Mouse (Mus musculus) hindbrain, embryonic 11.5 days (tissue): ENCODE results near the gene Zw10. TPM values are rescaled to one million over a fixed set of nuclear protein-coding genes. Genes with fewer than 3 reads are reported as not detected.

Experiments used
- ATAC-seq: fragments of 200-750 bp; cut with Nextera tagmentation; 2 replicates; pipeline ENCODE4 v1.8.0; 2017; ENCODE audit warnings: mild to moderate bottlenecking, moderate TSS enrichment, moderate library complexity; ENCODE audit not compliant: low FRiP score
- DNase-seq: peaks from one replicate; pipeline ENCODE4 v3.0.0-alpha.2; 2015; ENCODE audit warnings: low spot score
- H3K27ac ChIP-seq: fragments of 300-500 bp; sonication (generic); 2 replicates; pipeline ENCODE4 v1.5.1; 2014; ENCODE audit warnings: mild to moderate bottlenecking, low read depth, low read length
- H3K27me3 ChIP-seq: fragments of 300-500 bp; sonication (generic); 2 replicates; pipeline ENCODE4 v1.6.1; 2014; ENCODE audit warnings: mild to moderate bottlenecking, low read length, moderate library complexity, mixed read lengths; ENCODE audit not compliant: control insufficient read depth, insufficient read depth
- H3K36me3 ChIP-seq: fragments of 300-500 bp; sonication (generic); 2 replicates; pipeline ENCODE4 v1.6.1; 2014; ENCODE audit warnings: mild to moderate bottlenecking, low read length, moderate library complexity, mixed read lengths; ENCODE audit not compliant: control insufficient read depth, insufficient read depth
- H3K4me1 ChIP-seq: fragments of 300-500 bp; sonication (generic); replicated peaks from 2 replicates; pipeline ENCODE4 v1.6.1; 2014; ENCODE audit warnings: low read length, mixed read lengths; ENCODE audit not compliant: control insufficient read depth, insufficient read depth
- H3K4me2 ChIP-seq: fragments of 300-500 bp; sonication (generic); replicated peaks from 2 replicates; pipeline ENCODE4 v1.6.1; 2014; ENCODE audit warnings: mild to moderate bottlenecking, low read depth, low read length
- H3K4me3 ChIP-seq: fragments of 300-500 bp; sonication (generic); 2 replicates; pipeline ENCODE4 v1.5.1; 2014; ENCODE audit warnings: low read depth, low read length
- H3K9ac ChIP-seq: fragments of 300-500 bp; sonication (generic); 2 replicates; pipeline ENCODE4 v1.6.1; 2014; ENCODE audit warnings: low read depth, low read length
- H3K9me3 ChIP-seq: fragments of 300-500 bp; sonication (generic); 2 replicates; pipeline ENCODE4 v1.6.1; 2016; ENCODE audit warnings: low read length; ENCODE audit not compliant: control insufficient read depth
- WGBS: fragments of 180-500 bp; shearing (Covaris S2); extraction: QIAGEN DNeasy Blood & Tissue Kit; methylation state at CpG from one replicate; pipeline ENCODE4 v1.1.7; 2014; 5-methylcytosine and 5-hydroxymethylcytosine counted together
- polyA plus RNA-seq: library from polyadenylated mRNA; unstranded; fragments of >200 nt; fragmentation: Nextera tagmentation; extraction: Ambion mirVana; gene quantifications from 2 replicates; pipeline ENCODE4 v1.2.1, GENCODE M21; 2014

Zw10 gene
- polyA plus RNA-seq, 1 experiment from 2014 or later: 48.1 TPM

DNA sequence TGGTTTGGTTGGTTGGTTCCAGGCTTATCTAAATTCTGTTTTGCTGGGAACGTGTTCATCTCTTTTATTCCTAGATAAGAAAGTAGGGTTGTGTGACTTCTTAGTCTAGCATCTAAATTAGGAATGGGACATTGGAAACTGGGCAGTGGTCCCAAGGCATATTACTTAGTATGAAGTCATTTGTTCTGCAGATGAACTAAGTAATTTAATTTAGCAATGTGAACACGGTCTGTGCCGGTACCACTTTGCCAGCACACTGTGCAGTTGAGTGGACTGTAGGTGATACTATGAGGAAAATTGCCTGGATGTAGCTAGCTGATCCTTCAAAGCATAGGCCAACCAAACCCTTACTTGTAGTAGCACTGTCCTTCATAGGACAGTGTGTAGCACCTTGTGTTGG lies 21.4 kb downstream of the Zw10 start:
- ATAC-seq (no peak), DNase-seq (no peak)
- peaks cover 4% of the 10 kb centered on the region; the same call in 1 of the 2 replicates for H3K36me3 ChIP-seq

DNA sequence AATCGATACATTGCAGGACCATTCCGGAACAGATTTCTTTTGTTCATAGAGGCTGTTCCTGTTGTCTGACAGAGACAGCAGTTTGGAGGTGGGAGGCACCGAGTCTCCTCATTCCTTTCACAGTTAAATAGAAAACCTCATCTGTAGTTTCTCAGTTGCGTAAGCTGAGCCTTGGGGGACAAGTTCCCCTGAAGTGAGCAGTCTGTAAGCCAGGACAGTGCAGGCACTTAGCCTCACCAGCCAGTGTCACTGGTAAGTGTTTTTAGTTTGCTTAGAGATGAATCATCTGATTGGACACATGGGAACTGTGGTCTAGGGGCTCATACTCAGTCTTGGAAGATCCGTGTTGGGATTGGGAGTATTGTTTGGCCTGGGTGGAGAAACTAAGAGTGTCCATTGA lies 25.7 kb downstream of the Zw10 start, which contains the start of gene Tmprss5:
Tmprss5 (plus strand) TSS at position 154 of the 400 bp plus-strand sequence.
- Histone ChIP-seq H3K27ac (no peak within 1 kb of the TSS), H3K9me3 (no peaks in the 10 kb centered on the region), H3K27me3 (no peaks in the 10 kb centered on the region), H3K4me1 (no peaks in the 10 kb centered on the region), H3K4me3 (no peak within 1 kb of the TSS), H3K4me2 (no peak within 1 kb of the TSS), H3K36me3 (no peaks in the 10 kb centered on the region), H3K9ac (no peak within 1 kb of the TSS)
- DNase-seq (peak; percentile 21), ATAC-seq (no peak)
- 51% methylated on average over 5 of the region's 5 CpGs for WGBS

More for the DNA sequence above, 21.4 kb downstream of the Zw10 start:
- Histone ChIP-seq H3K4me1 (no peaks in the 10 kb centered on the region), H3K27ac (no peak overlapping the region), H3K27me3 (no peaks in the 10 kb centered on the region), H3K9me3 (no peaks in the 10 kb centered on the region), H3K4me2 (no peak overlapping the region), H3K9ac (no peak overlapping the region), H3K4me3 (no peak overlapping the region)
- WGBS: 93% methylated on average over 3 of the region's 3 CpGs

DNA sequence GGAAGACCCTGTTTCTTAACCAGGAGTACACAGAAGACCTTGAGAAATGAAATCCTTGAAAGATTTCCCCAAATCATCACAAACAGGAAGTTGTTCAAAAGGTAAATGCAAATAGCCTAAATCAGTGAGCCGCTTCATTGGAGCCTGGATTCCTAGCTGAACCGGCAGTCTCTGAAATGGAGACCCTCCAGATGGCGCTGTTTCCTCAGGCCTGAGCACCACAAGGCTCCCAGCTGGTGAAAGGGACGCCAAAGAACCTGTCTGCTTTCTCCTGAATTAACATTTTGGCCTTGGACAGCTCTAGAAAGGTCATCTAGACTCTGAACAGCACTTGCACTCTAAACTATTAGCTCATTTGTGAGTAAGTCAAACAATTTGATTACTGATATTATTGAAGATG lies 26.1 kb downstream of the Zw10 start:
- ATAC-seq: no peak

DNA sequence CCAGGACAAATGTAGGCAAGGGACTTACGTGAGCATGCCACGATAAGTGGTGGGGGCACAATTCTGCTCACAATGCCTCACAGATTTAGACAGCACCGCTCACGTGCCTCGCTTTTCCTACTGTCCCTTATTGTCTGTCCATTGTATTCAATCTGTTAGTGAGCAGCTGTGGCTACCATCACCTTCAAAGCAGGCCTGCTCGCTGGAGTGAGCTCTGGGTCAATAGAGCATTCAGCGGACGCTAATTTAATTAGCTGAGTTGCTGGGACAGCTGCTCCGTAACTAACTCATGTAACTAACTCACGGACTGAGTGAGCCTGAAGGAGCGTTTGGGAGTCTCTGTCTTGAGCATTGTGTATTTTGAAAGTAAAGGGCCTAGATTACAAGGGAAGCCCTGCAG lies 31.9 kb downstream of the Zw10 start:
- peak overlapping the region; percentile 32; the same call in 1 of the 2 replicates for H3K27ac ChIP-seq
- no peak overlapping the region for H3K4me2 ChIP-seq
- H3K36me3 ChIP-seq: no peaks in the 10 kb centered on the region
- no peaks in the 10 kb centered on the region for H3K4me1 ChIP-seq
- no peak overlapping the region for H3K4me3 ChIP-seq
- 19% methylated on average over 11 of the region's 11 CpGs for WGBS
- ATAC-seq (peak; percentile 77), DNase-seq (peak; percentile 44)
- H3K9me3 ChIP-seq: no peaks in the 10 kb centered on the region
- H3K9ac ChIP-seq: no peak overlapping the region
- H3K27me3 ChIP-seq: no peaks in the 10 kb centered on the region

More for the DNA sequence above, 26.1 kb downstream of the Zw10 start:
- H3K27ac ChIP-seq: no peak overlapping the region
- 11% methylated on average over 4 of the region's 4 CpGs for WGBS
- no peaks in the 10 kb centered on the region for H3K27me3 ChIP-seq
- no peak overlapping the region for H3K4me2 ChIP-seq
- no peak overlapping the region for H3K4me3 ChIP-seq
- DNase-seq: peak; percentile 86
- H3K4me1 ChIP-seq: no peaks in the 10 kb centered on the region
- no peaks in the 10 kb centered on the region for H3K36me3 ChIP-seq
- H3K9ac ChIP-seq: no peak overlapping the region
- no peaks in the 10 kb centered on the region for H3K9me3 ChIP-seq

DNA sequence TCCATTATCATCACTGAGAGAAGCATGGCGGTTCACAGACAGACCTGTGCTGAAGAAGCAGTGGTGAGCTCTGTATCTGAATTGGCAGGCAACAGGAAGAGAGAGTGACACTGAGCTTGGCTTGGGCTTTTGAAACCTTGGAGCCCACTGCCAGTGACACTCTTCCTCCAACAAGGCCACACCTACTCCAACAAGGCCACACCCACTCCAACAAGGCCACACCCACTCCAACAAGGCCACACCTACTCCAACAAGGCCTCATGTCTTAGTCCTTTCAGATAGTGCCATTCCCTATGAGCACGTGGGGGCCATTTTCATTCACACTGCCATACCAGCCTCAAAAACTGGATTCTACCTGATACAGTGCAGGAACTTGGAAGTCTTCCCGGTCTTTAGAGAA lies 43.5 kb downstream of the Zw10 start:
- H3K4me1 ChIP-seq: no peaks in the 10 kb centered on the region
- H3K4me2 ChIP-seq: no peak overlapping the region
- H3K27me3 ChIP-seq: no peaks in the 10 kb centered on the region
- H3K36me3 ChIP-seq: no peaks in the 10 kb centered on the region
- H3K9ac ChIP-seq: no peak overlapping the region
- no peaks in the 10 kb centered on the region for H3K9me3 ChIP-seq
- no peak overlapping the region for H3K27ac ChIP-seq
- no peak for ATAC-seq
- H3K4me3 ChIP-seq: no peak overlapping the region
- DNase-seq: no peak
- 100% methylated on average over 3 of the region's 3 CpGs for WGBS

DNA sequence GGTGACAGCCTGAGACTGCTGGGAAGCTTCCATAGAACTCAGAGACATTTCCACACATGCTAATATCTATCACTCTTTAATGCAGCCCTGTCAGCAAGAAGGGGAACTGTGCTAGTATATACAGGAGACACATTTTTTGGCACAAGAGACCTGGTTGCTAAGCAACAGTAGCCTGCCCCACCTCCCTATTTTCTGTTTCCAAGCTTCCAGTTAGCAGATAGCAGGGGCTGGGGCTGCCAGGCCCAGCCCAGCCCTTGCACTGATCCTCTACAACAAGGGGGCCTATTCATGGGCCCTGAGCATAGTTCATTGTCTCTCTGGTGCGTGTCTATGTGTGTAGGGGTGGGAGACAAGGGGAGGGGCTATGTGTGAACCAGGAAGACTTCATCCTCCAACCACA lies 46.9 kb downstream of the Zw10 start:
- 22% methylated on average over 1 of the region's 1 CpGs for WGBS
- H3K4me1 ChIP-seq: no peaks in the 10 kb centered on the region
- ATAC-seq (peak; percentile 95), DNase-seq (peak; percentile 58)
- no peaks in the 10 kb centered on the region for H3K36me3 ChIP-seq
- no peak overlapping the region for H3K4me2 ChIP-seq
- H3K9ac ChIP-seq: no peak overlapping the region
- H3K27me3 ChIP-seq: no peaks in the 10 kb centered on the region
- no peak overlapping the region for H3K4me3 ChIP-seq
- H3K9me3 ChIP-seq: no peaks in the 10 kb centered on the region
- H3K27ac ChIP-seq: no peak overlapping the region

GRCm38 (mm10) chr9:49109101-49109500 lies 53.7 kb downstream of the Zw10 start:
- Histone ChIP-seq H3K4me1 (no peaks in the 10 kb centered on the region; the same call in 1 of the 2 replicates), H3K4me3 (no peak overlapping the region), H3K9ac (no peak overlapping the region), H3K27ac (no peak overlapping the region), H3K4me2 (no peak overlapping the region), H3K9me3 (no peaks in the 10 kb centered on the region), H3K27me3 (no peaks in the 10 kb centered on the region), H3K36me3 (no peaks in the 10 kb centered on the region)
- DNase-seq: no peak
- no peak for ATAC-seq
- WGBS: 25% methylated on average over 7 of the region's 7 CpGs

DNA sequence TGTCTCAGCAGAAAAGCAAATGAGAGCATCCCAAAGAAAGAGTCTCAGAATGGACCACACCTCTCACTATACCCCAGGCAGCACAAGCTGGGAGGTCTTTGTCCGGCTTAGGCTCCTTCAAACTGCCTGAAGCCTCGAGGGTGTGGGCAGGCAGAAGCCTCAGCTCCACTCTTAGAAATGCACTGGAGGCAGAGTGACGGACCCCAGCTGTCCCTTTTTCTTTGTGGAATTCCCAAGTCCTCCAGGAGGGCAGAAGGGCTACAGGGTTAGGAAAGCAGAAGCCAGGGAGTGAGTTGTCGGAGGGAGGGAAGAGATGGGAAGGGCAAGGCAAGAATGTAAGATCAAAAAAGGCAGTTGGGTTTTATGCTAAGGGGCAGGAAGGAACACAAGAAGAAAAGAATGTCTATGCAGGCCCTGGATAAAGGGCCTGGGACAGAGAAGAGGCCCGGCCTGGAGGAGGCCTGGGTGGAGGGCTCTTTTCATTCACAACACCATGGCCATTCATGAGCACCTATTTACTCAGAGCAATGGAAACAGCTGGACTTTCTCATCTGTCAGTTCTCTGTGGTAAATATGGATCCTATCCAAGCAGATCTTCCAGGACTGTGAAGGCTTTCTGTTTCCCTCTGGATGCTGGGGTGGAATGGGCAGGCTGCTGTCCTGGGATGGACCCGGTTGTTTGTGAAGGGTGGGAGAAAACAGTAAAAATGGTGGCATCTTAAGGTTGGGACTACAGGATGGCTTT lies 55.2 kb downstream of the Zw10 start:
- WGBS: 32% methylated on average over 6 of the region's 6 CpGs

DNA sequence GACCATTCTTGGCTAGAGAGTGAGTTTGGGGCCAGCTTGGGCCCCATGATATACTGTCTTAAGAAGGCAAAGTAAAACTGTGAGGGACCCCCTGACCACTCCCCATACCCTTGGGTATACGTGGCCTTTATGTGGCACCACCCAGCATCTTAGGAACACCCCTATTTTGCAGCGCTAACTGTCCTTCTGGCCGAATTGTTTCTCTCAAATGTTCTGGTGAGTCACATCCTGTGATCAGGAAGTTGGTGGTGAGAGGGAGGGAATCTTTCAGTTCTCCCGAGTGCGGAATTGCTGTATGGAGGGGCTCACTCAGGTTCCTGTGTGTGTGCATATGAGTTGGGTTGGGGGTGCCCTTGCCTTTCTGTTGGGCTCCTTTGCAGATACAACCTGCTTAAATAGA lies 55.9 kb downstream of the Zw10 start:
- DNase-seq (no peak), ATAC-seq (no peak)
- Histone ChIP-seq H3K4me3 (no peak overlapping the region), H3K27ac (no peak overlapping the region), H3K27me3 (no peaks in the 10 kb centered on the region), H3K4me1 (no peaks in the 10 kb centered on the region; the same call in 1 of the 2 replicates), H3K4me2 (no peak overlapping the region), H3K36me3 (no peaks in the 10 kb centered on the region), H3K9ac (no peak overlapping the region), H3K9me3 (no peaks in the 10 kb centered on the region)
- WGBS: 91% methylated on average over 5 of the region's 5 CpGs

More for the DNA sequence above, 55.2 kb downstream of the Zw10 start:
- Histone ChIP-seq H3K4me2 (no peak overlapping the region), H3K9me3 (no peaks in the 10 kb centered on the region), H3K4me3 (no peak overlapping the region), H3K4me1 (no peaks in the 10 kb centered on the region; the same call in 1 of the 2 replicates), H3K9ac (no peak overlapping the region), H3K27ac (no peak overlapping the region), H3K36me3 (no peaks in the 10 kb centered on the region), H3K27me3 (no peaks in the 10 kb centered on the region)
- ATAC-seq (no peak), DNase-seq (no peak)
